Mouse (Mus musculus): ENCODE measurements at regions not wholly inside any gene's neighbourhood (a gene's known extent, or its start where the extent isn't known, plus 50 kb on each side); places are given as distances from the start of the nearest gene placed in this dataset.

- WGBS = 62% methylated on average over 4 of the region's 4 CpGs
- Histone ChIP-seq H3K4me3 (ENCODE audit: extremely low read depth, insufficient read depth, insufficient read length) (no peak overlapping the region), H3K27me3 (ENCODE audit: control insufficient read depth, insufficient read depth, low read length) (no peaks in the 10 kb centered on the region), H3K4me1 (ENCODE audit: control insufficient read depth, insufficient read depth, insufficient read length) (no peaks in the 10 kb centered on the region), H3K27ac (ENCODE audit: insufficient read depth, low read length) (no peak overlapping the region), H3K36me3 (ENCODE audit: control insufficient read depth, insufficient read depth, low read length) (no peaks in the 10 kb centered on the region)
- DNase-seq (ENCODE audit: low read depth in 1 of 2, low spot score in 2 of 2) = no peak
- TF ChIP-seq POLR2A (IDR thresholded peaks at IDR 0.05; ENCODE audit: low read depth, low read length) (no peak), CTCF (IDR thresholded peaks at IDR 0.05; ENCODE audit: extremely low read depth, insufficient read depth, insufficient read length, insufficient replicate concordance) (no peak)
Measured at GRCm38 (mm10) chr16:5546808-5547207, 291.0 kb upstream of the Eef2kmt start.

DNA sequence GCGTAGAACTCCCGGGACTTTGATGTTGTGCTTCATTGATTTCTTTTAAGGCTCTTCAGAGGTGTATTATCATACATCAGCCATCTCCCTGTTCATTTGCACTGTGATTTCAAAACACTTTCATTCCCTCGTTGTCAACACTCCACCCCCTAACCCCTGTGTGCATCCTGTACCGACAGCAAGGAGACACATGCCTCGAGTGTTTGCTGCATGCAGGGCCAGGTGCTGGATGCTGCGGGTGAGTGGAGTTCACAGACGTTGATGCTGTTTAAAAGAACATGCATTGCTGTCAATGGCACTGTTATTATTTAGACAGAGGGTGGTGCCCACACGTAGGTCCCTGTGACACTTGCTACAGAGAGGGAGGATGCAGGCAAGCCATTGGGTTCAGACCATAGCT, 290.0 kb upstream of the Eef2kmt start:
- no peak for DNase-seq (ENCODE audit: low read depth in 1 of 2, low spot score in 2 of 2)
- H3K36me3 ChIP-seq (ENCODE audit: control insufficient read depth, insufficient read depth, low read length) = no peaks in the 10 kb centered on the region
- TF ChIP-seq POLR2A (IDR thresholded peaks at IDR 0.05; ENCODE audit: low read depth, low read length) (no peak), CTCF (IDR thresholded peaks at IDR 0.05; ENCODE audit: extremely low read depth, insufficient read depth, insufficient read length, insufficient replicate concordance) (no peak)
- H3K4me3 ChIP-seq (ENCODE audit: extremely low read depth, insufficient read depth, insufficient read length) = no peak overlapping the region
- H3K27ac ChIP-seq (ENCODE audit: insufficient read depth, low read length) = no peak overlapping the region
- no peaks in the 10 kb centered on the region for H3K4me1 ChIP-seq (ENCODE audit: control insufficient read depth, insufficient read depth, insufficient read length)
- no peaks in the 10 kb centered on the region for H3K27me3 ChIP-seq (ENCODE audit: control insufficient read depth, insufficient read depth, low read length)
- WGBS = 81% methylated on average over 8 of the region's 8 CpGs

DNA sequence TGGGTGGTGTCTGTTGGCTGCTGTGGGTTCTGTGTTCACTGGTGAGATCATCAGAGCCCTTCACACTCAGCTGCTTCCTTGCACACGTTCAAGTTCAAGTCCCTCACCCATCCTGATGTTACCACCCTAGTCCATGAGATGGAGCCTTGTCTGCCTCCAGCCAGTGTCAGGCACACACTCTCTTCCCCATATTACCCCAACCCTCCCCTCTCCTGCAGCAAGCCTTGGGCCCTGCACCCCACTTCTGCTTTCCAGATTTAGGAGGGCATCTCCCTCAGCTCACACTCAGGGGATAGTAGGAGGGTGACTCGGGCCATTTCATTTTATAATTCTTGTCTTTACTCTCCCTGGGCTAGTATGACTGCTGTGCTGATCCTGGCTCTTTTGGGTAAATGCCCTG, 288.7 kb upstream of the Eef2kmt start:
- Histone ChIP-seq H3K36me3 (ENCODE audit: control insufficient read depth, insufficient read depth, low read length) (no peaks in the 10 kb centered on the region), H3K27ac (ENCODE audit: insufficient read depth, low read length) (no peak overlapping the region), H3K4me1 (ENCODE audit: control insufficient read depth, insufficient read depth, insufficient read length) (no peaks in the 10 kb centered on the region), H3K4me3 (ENCODE audit: extremely low read depth, insufficient read depth, insufficient read length) (no peak overlapping the region), H3K27me3 (ENCODE audit: control insufficient read depth, insufficient read depth, low read length) (no peaks in the 10 kb centered on the region)
- TF ChIP-seq POLR2A (IDR thresholded peaks at IDR 0.05; ENCODE audit: low read depth, low read length) = no peak
- no peak for TF ChIP-seq CTCF (IDR thresholded peaks at IDR 0.05; ENCODE audit: extremely low read depth, insufficient read depth, insufficient read length, insufficient replicate concordance)
- WGBS = 25% methylated on average over 2 of the region's 2 CpGs
- DNase-seq (ENCODE audit: low read depth in 1 of 2, low spot score in 2 of 2) = no peak

DNA sequence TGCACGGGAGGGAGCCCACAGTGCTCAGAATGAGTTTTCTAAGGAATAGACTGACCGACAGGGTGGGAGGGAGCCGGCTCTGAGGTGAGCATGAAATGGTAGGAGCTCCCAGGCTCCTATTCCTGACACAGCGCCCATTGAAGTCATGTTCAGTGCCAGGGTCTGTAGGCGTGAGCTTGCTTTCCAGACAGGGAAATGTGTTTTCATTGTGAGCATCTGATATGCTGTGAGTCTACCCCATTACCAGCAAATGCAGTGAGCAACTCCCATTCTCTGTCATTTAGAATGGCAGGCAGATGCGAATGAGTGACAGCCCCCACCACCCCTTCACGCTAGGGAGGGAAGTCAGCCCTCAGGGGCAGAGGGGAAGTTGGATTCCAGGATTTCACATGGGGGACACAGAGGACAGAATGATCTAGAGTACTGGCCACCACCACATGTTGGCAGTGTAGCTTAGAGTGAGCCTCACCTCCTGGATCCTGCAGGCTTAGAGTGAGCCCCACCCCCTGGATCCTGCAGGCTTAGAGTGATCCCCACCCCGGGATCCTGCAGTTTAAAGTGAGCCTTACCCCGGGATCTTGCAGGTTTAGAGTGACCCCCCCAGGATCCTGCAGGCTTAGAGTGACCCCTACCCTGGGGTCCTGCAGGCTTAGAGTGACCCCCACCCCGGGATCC, 283.2 kb upstream of the Eef2kmt start:
- Histone ChIP-seq H3K4me3 (ENCODE audit: extremely low read depth, insufficient read depth, insufficient read length) (no peak overlapping the region), H3K36me3 (ENCODE audit: control insufficient read depth, insufficient read depth, low read length) (no peaks in the 10 kb centered on the region), H3K4me1 (ENCODE audit: control insufficient read depth, insufficient read depth, insufficient read length) (no peaks in the 10 kb centered on the region), H3K27me3 (ENCODE audit: control insufficient read depth, insufficient read depth, low read length) (no peaks in the 10 kb centered on the region), H3K27ac (ENCODE audit: insufficient read depth, low read length) (no peak overlapping the region)
- TF ChIP-seq POLR2A (IDR thresholded peaks at IDR 0.05; ENCODE audit: low read depth, low read length) (no peak), CTCF (IDR thresholded peaks at IDR 0.05; ENCODE audit: extremely low read depth, insufficient read depth, insufficient read length, insufficient replicate concordance) (no peak)
- no peak for DNase-seq (ENCODE audit: low read depth in 1 of 2, low spot score in 2 of 2)
- WGBS = 62% methylated on average over 10 of the region's 10 CpGs

- DNase-seq (ENCODE audit: low read depth in 1 of 2, low spot score in 2 of 2) = no peak
- Histone ChIP-seq H3K4me3 (ENCODE audit: extremely low read depth, insufficient read depth, insufficient read length) (no peak overlapping the region), H3K4me1 (ENCODE audit: control insufficient read depth, insufficient read depth, insufficient read length) (no peaks in the 10 kb centered on the region), H3K27me3 (ENCODE audit: control insufficient read depth, insufficient read depth, low read length) (no peaks in the 10 kb centered on the region), H3K27ac (ENCODE audit: insufficient read depth, low read length) (no peak overlapping the region), H3K36me3 (ENCODE audit: control insufficient read depth, insufficient read depth, low read length) (no peaks in the 10 kb centered on the region)
- TF ChIP-seq POLR2A (IDR thresholded peaks at IDR 0.05; ENCODE audit: low read depth, low read length) = no peak
- no peak for TF ChIP-seq CTCF (IDR thresholded peaks at IDR 0.05; ENCODE audit: extremely low read depth, insufficient read depth, insufficient read length, insufficient replicate concordance)
- 66% methylated on average over 11 of the region's 11 CpGs for WGBS
Measured at GRCm38 (mm10) chr16:5537286-5538204, 281.8 kb upstream of the Eef2kmt start.

DNA sequence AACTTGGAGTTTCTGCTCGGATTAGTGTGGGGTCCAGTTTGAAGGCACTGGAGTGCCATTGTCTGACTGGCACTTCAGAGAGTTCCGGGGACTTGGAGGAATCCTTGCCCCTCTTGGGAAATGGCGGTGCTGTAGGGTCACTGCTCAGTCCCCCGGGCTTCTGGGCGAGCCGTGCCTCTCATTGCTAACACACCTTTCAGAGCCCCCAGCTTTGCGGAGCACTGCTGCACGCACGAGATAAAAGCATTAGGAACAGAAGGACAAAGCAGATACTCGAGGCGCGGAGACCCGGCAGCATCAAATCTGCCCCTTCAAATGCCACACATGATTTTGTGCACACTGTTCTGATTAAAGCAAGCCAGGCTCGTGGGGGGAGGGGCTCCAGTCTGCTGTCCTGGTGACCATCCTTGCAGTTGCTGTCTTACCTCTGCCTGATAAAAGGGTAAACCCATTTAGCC, 280.8 kb upstream of the Eef2kmt start:
- 60% methylated on average over 14 of the region's 14 CpGs for WGBS
- Histone ChIP-seq H3K27me3 (ENCODE audit: control insufficient read depth, insufficient read depth, low read length) (no peaks in the 10 kb centered on the region), H3K27ac (ENCODE audit: insufficient read depth, low read length) (no peak overlapping the region), H3K4me3 (ENCODE audit: extremely low read depth, insufficient read depth, insufficient read length) (no peak overlapping the region), H3K36me3 (ENCODE audit: control insufficient read depth, insufficient read depth, low read length) (no peaks in the 10 kb centered on the region), H3K4me1 (ENCODE audit: control insufficient read depth, insufficient read depth, insufficient read length) (no peaks in the 10 kb centered on the region)
- DNase-seq (ENCODE audit: low read depth in 1 of 2, low spot score in 2 of 2) = no peak
- TF ChIP-seq CTCF (IDR thresholded peaks at IDR 0.05; ENCODE audit: extremely low read depth, insufficient read depth, insufficient read length, insufficient replicate concordance) (no peak), POLR2A (IDR thresholded peaks at IDR 0.05; ENCODE audit: low read depth, low read length) (no peak)

Data from spleen, adult 2 months (tissue).